Mouse (Mus musculus) thymus, postnatal 36 days (tissue): ENCODE measurements around the gene Top1.

Source experiments
- DNase-seq, 2 experiments: peaks; one replicate each; pipeline ENCODE4 v3.0.0; 2022; ENCODE audit warnings: mixed read lengths in 2 of 2

Top1 gene

DNA sequence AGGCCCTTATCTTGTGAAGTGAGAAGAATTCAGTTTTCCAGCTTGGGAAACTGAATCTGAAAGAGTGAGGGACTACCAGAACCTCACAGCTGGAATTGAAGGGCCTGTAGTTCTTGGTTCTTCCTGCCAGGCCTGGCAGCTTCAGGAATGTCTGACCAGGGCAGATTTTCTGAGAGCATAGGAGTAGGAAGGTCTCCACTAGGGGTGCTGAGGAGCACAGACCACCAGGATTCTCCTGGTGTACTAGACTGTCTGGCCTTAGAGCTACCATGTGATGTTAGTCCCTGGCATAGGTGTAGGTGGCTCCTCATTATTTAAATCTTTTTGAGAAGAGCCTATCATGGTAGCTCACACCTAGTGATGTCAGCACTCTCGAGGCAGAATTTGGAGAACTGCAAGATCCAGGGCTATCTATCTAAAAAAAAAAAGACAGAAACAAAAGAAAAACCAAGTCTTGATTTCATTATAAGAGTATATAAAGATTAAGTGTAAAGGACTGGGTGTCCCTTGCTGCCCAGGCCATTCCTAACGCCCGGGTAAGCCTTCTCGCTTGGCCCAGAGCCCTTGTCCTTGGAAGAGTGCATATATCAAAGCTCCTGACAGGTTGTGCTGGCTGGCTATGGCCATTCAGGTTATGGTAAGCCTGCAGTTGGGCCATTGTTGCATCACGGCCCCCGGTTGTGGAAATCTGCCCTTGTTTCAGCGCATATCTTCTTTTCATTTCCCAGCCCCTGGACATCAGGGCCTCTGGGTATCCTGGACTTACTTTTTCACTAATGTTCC, 98.5 kb downstream of the Top1 start:
- peak; percentile 64 to 70 for DNase-seq

DNA sequence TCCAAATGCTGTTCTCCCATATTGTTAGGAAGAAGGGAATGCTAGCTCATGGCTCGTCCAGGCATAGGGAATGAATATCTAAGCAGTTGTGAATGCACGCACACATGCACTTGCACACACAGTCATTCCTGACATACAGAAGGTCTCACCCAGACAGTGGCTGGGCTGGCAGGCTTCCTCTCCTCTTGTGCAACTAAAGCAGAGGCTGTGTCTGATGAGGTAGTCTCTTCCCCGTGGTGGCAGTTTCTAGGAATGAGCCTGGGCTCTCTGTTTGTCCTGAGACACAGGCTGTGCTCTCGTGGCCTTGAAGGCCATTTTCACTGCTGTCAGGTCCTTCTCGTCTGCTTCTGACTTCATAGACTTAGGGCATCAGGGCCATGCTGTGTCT, 99.1 kb downstream of the Top1 start:
- DNase-seq = no peak

DNA sequence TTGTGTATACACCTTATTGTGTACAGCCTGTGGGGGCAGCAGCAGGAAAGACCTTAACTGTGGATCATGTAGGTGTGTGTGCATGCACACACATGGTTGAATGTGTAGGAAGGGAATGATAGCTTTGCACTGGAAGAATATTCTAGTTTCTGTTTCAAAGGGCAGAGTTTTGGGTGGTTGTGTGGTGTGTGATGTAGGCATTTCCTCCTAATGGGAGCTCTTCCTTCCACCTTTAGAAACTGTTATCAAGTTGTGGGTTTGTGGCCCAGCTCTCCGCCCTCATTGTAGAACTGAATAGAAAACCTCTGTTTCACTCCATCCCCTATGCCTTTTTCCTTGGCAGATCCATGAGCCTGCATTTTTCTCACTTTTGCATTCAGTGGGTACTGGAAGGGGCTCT, 99.8 kb downstream of the Top1 start:
- no peak for DNase-seq

DNA sequence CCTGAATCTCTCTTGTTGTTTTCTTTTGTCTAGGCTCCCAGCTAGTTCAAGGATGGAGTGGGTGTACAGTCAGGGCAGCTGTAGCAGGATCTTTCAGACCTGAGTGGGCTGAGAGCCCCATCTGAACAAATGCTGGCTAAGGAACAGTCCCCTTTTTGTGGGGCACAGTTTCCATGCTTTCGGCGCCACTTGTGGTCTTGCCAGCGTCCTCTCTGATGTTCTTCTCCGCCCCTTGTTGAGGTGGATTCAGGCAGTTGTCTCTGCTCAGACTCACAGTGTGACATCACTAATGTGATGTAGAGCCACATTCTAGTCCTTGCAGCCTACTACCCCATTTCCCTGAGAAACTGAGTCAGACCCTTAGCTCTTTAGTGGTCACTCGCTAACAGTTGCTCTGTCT, 100.9 kb downstream of the Top1 start:
- DNase-seq = no peak

DNA sequence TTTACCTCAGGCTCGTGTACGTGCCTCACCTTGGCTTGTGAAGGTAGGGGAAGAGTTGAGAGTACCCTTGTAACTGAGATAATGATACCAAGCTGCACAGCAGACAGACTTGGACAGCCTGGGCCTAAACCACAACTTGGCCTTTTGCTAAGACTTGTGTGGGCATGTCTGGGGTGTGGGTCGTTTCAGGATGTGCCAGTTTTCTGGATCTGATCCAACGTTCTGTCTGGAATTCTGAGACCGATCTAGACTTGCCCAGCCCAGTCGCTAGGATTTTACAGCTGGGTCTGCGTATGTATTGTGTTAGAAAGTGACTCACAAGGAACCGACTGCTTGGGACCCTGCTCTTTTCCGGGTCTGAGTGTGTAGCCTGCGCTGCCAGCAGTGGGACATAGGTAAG, 101.4 kb downstream of the Top1 start:
- no peak for DNase-seq

DNA sequence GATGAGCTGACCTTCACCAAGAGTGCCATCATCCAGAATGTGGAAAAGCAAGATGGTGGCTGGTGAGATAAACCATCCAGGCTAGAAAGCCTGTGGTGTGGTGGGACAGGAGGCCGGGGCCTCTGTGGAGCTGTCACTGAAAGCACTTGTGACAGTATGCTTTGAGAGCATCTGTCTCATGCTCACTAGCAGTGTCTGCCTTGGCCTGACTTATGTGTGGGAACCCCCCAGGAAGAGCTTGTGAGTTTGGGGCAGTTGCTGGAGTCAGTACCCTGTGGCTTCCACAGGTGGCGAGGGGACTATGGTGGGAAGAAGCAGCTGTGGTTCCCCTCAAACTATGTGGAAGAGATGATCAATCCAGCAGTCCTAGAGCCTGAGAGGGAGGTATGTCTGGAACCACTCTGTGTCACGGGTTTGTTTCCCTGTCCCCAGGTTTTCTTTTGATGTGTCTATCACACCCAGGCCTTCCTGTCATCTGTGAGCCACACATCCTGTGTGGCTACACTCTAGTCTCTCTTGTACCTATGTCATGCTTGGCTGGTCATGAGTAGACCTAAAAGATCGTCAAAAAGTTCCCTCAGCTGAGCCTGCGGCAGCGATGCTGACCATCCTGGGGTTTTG, 111.0 kb downstream of the Top1 start:
- DNase-seq = no peak

DNA sequence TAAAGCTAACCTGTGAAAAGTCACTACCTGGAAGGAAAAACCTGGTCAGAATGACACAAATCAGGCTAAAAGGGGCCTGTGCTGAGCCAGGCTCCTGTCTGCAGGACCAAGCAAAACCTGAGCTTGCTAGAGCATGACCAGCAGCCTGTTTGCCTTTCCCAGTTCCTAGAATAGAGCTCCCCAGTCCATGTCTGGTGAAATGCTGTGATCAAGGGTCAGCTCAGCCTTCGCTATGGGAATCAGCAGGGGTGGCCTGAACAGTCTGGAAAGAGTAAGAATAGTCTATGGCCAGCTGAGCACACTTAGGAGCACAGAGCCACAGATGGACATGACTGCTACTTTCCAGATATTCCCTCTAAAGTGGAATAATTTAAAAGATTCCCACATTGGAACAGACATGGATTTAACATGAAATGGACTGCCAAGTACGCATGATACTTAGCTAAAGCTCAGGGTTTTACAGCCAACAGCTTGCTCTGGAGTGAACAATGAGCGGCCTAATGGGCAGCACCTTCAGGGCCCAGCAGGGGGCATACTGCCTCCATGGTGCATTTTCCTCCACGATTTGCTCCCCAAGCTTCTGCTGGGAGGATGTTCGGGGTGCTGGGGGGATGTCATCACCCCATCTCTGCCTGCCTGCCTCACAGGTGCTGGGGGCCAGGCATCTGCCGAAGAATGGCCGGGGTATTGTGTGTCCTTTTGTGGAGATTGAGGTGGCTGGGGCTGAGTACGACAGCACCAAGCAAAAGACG, 114.9 kb downstream of the Top1 start:
- DNase-seq = peak; percentile 39 to 44

DNA sequence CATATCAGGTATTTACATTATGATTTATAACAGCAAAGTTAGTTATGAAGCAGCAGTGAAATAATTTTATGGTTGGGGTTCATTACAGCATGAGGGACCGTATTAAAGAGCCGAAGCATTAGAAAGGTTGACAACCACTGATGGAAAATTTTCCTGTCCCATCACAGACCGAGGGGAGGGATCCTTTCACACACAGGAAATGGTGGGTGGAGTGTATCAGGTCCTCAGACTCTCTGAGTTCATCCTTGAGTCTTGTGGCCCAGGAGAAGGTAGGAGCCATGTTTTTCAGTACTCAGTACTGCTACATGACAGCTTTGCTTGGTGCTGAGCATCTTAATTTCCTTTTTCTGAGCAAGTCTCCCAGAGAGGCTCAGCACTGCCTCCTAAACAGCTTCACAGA, 118.1 kb downstream of the Top1 start:
- DNase-seq = no peak

DNA sequence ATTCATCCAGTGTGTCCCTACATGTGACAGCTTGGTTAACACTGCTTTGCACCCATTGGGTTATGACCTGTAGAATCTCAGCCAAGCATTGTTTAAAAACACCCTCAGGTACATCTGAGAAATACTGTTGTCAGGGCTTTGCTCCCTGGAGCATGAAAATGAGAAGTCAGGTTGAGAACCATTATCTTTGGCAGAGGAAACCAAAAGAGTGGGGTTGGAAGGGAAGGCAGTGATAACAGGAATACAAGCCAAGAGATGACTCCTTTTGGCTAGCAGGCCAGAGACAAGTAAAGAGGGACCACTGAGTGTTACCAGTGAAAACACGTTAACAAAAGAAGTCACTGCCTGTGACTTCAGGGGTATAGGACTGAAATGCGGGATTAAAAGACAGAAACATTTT, 118.7 kb downstream of the Top1 start:
- no peak for DNase-seq

DNA sequence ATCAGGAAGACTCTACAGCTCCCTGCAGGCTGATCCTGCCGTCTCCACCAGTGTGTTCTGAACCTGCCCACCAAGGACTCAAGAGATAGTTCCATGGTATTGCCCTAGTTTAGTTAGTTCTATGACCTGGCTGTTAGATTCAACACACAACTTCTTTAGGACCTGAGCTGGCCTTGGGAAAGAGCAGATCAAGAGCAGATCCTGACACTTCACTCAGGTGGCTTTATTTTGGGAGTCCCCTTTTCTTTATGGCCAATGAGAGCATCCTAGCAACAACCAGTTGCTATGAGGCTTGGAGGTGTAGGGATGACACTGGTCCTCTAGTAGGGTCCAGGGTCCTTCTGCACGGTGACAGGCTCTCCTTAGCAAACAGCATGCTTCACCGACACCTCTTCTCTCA, 119.4 kb downstream of the Top1 start:
- no peak for DNase-seq

DNA sequence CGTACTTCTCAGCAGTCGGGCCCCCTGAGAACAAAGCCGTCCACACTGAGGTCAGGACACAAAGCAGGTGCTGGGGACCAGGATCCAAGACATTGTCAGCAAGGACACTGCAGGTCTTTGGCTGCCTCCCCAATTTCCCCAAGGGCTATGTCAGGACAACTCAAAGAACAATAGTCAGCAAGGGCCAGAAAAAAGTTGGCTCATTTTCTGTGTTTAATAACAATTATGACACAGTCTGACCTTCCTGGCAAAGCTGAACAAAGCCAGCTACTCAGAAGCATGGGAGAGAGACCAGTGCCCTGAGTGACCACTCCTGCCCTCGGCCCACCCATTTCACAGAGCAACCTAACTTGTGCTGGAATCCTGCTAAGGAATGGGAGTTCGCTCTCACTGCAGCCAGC, 120.7 kb downstream of the Top1 start:
- no peak for DNase-seq

DNA sequence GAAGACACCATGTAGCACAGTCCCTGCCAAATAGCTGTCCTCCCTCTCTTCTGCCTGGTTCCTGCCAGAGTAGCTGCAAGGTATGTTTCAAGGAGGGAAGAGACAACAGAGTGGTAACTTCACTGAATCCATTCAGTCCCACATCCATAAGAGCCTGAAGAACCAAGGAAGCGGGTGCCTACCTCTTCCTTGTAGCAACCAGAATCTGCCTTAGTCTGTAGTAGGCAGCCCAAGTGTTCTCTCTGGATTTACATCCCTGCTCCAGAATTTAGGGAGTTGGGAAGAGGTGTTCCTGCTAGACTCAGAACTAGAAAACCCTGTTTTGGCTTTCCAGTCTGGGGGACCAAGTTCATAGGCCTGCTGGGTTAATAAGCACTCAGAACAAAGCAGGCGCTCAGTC, 121.5 kb downstream of the Top1 start:
- DNase-seq = no peak

DNA sequence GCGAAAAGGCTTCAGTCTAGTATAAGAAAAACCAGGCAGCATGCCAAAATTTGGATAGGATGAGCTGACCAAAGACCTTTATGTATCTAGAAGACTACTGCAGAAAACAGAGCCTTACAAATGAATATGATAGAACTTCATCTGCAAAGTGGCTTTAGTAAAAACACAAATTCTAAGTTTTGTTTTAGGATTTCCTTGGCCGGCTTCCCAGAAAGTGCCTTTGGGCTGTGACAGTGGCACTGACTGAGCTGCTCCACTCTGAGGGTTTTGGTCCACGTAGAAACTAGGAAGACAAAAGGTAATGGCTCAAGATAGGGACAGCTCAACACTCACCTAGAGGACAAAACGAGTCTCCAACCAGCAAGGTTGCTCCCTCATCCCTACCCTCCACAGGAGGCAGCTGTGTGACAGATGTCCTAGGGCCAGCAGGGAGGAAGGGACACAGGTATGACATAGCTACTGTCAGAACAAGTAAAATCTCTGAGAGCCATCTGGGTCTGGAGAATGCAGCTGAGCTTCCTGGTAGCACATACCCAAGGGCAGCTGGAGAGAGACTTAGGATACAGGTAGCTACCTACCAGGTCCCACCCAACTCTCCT, 122.5 kb downstream of the Top1 start:
- DNase-seq = no peak

DNA sequence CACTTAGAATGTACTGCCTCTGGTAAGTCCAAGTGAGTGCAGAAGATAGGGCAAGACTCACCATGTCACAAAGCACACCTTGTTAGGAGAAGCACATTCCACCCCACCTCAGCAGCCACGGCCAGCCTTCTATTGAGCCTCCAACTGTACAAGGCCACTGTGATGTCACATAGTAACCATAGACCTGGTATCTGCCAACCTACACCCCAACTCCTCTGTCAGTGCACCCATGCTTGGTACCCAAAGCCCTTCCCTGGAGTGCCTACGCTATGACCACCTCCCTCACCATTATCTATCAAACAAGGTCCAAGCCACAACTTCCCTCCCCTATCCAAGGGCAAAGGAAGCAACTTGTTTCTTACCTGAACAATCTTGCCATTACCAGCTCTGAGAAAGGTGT, 123.3 kb downstream of the Top1 start:
- DNase-seq = no peak

DNA sequence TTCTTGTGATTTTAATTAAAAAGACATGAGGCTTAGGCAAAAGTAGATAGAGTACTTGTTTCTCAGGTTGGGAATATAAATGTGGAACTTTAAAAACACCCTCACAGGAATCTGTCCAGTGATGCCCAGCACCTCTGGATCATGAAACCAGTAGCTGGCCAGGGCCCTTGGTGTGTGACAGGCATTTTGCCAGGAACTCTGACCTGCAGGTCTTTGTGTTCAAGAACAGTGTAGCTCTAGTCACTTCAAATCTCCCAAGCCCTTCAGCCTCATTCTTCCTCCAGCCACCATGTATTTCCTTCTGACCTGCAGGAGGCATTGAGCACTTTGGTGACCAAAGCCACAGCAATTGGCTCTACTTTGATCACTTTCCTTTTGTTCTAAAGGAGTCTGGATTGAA, 124.7 kb downstream of the Top1 start:
- DNase-seq = no peak

DNA sequence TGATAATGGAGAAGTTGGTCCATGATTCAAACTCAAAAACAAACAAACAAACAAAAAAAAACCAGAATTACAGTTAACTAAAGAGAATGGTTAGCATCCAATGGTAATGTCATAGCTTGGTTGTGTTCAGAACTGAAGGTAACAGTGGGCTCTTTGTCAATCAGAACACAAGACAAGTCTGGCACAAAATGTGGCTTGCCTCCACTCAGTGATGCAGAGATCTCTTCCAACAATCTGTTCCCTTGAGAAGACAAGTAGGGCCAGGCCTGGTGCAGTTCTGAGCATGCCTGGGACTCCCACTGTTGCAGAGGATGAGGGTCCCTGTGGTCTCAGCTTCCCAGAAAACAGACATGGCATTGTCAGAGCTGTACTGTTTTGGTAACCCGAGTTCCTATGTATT, 125.2 kb downstream of the Top1 start:
- no peak for DNase-seq

DNA sequence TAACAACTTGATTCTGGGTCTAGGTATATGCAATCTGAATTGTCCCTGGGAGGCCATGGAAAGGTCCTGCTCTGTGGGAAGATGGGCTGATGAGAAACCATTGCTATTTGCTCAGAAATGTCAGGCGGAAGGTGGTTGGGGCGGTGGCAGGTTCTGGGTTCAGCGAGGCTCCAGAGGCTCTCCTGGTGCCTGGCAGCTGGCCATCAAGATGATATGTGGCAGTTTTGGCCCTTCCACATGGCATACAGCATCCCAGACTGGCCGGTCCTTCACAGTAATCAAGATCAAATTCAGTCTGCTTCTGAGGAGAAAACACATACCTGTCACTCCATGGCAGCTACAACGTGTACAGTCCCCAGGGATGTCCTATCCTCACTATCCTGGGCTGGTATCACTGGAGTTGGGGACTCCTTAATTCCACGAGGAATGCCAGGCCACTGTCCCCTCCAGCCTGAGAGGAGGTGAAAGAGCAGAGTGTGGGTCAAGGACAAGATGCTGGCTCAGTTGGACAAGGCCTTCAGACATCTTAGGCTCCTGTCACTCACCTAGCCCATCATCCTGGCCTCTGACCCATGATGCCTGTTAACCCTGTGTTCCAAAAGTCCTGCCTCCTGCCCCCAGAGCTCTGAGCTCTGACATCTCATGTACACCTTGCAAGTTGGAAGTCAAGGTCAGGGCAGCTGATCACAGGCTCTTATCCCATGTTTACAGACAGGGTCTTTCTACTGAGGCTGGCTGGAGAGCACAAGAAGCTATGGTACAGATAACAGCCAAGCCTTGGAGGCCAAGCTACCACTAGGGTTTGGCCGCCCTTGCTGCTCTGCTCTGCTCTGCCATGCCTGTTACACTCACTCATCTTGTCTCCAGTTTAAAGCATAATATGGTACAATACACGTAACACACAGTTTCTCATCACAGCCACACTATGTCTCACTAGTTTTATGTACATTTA, 125.9 kb downstream of the Top1 start:
- no peak for DNase-seq
